Mouse (Mus musculus) small intestine, adult 2 months (tissue): ENCODE data around the gene Gabarap. TPM values are rescaled to one million over a fixed set of nuclear protein-coding genes. Genes with fewer than 3 reads are reported as not detected.
A peak's percentile ranks its signal among the peaks of the same experiment; 100 is the strongest.

Source experiments
- H3K27ac ChIP-seq: fragments of 200-500 bp; 2 replicates; pipeline ENCODE4 v1.5.1; 2012; ENCODE audit warnings: low read depth, low read length, control low read depth, inconsistent platforms; ENCODE audit not compliant: insufficient read depth
- H3K27me3 ChIP-seq: fragments of 200-500 bp; 2 replicates; pipeline ENCODE4 v1.6.1; 2012; ENCODE audit warnings: mild to moderate bottlenecking, moderate library complexity, low read length, inconsistent platforms; ENCODE audit not compliant: control insufficient read depth, insufficient read depth
- H3K36me3 ChIP-seq: fragments of 200-500 bp; 2 replicates; pipeline ENCODE4 v1.6.1; 2012; ENCODE audit warnings: mild to moderate bottlenecking, low read length, control low read depth, inconsistent platforms; ENCODE audit not compliant: control insufficient read depth, insufficient read depth
- H3K4me1 ChIP-seq: fragments of 200-500 bp; 2 replicates; pipeline ENCODE4 v1.6.1; 2012; ENCODE audit warnings: low read length, inconsistent platforms, mixed read lengths; ENCODE audit not compliant: control insufficient read depth, insufficient read depth, insufficient read length
- H3K4me3 ChIP-seq: fragments of 200-500 bp; 2 replicates; pipeline ENCODE4 v1.5.1; 2012; ENCODE audit warnings: low read depth, mild to moderate bottlenecking, control low read depth, inconsistent platforms, low read length, moderate library complexity
- CTCF ChIP-seq: fragments of 200-500 bp; IDR thresholded peaks from 2 replicates; pipeline ENCODE4 v1.5.1; 2012; ENCODE audit warnings: low read depth, mild to moderate bottlenecking, control low read depth, inconsistent platforms, low read length, moderate library complexity, mixed read lengths; ENCODE audit not compliant: insufficient replicate concordance, insufficient read length; ENCODE audit errors: extremely low read depth
- POLR2A ChIP-seq: fragments of 200-500 bp; IDR thresholded peaks from 2 replicates; pipeline ENCODE4 v1.6.1; 2012; ENCODE audit warnings: low read depth, mild to moderate bottlenecking, control low read depth, inconsistent platforms, low read length, moderate library complexity
- WGBS: fragments of 180-500 bp; shearing (Covaris S2); methylation state at CpG from one replicate; pipeline ENCODE4 v1.1.7; 2018; 5-methylcytosine and 5-hydroxymethylcytosine counted together
- polyA plus RNA-seq: library from polyadenylated mRNA; depleted of rRNA; stranded (reverse); fragments of >200 nt; gene quantifications from 2 replicates; pipeline ENCODE4 v1.2.3, GENCODE M21; 2012

Gene Gabarap
- polyA plus RNA-seq, 1 experiment: 564 TPM

GRCm38 (mm10) chr11:70023481-70024150, 32.7 kb downstream of the Gabarap start:
- H3K4me3 ChIP-seq: peak overlapping the region; percentile 27; the same call in 1 of the 2 replicates
- 21% methylated on average over 27 of the region's 29 CpGs for WGBS
- H3K4me1 ChIP-seq: peaks cover 4% of the 10 kb centered on the region; the same call in 1 of the 2 replicates
- peaks cover 15% of the 10 kb centered on the region for H3K27me3 ChIP-seq
- H3K27ac ChIP-seq: no peak overlapping the region
- H3K36me3 ChIP-seq: no peaks in the 10 kb centered on the region
- TF ChIP-seq POLR2A: no peak
- no peak for TF ChIP-seq CTCF

- whole genome bisulfite sequencing: 31% methylated on average over 6 of the region's 6 CpGs
- Histone ChIP-seq H3K27me3 (peaks cover 15% of the 10 kb centered on the region), H3K36me3 (no peaks in the 10 kb centered on the region), H3K27ac (no peak overlapping the region), H3K4me3 (peak overlapping the region; percentile 27; the same call in 1 of the 2 replicates), H3K4me1 (peaks cover 5% of the 10 kb centered on the region)
- TF ChIP-seq POLR2A: no peak
- TF ChIP-seq CTCF: no peak
Measured at GRCm38 (mm10) chr11:70024151-70024514, 33.2 kb downstream of the Gabarap start.

GRCm38 (mm10) chr11:70026689-70027088, 35.7 kb downstream of the Gabarap start:
- H3K4me1 ChIP-seq: peaks cover 10% of the 10 kb centered on the region
- TF ChIP-seq POLR2A: no peak
- TF ChIP-seq CTCF: no peak
- 20% methylated on average over 19 of the region's 19 CpGs for WGBS
- no peak overlapping the region for H3K27ac ChIP-seq
- H3K27me3 ChIP-seq: peaks cover 15% of the 10 kb centered on the region
- no peaks in the 10 kb centered on the region for H3K36me3 ChIP-seq
- peak overlapping the region; percentile 32 for H3K4me3 ChIP-seq

GRCm38 (mm10) chr11:70027397-70027796, 36.5 kb downstream of the Gabarap start:
- H3K27ac ChIP-seq: no peak overlapping the region
- peaks cover 10% of the 10 kb centered on the region for H3K4me1 ChIP-seq
- peak overlapping the region; percentile 0; the same call in 1 of the 2 replicates for H3K4me3 ChIP-seq
- WGBS: 60% methylated on average over 9 of the region's 9 CpGs
- peaks cover 15% of the 10 kb centered on the region for H3K27me3 ChIP-seq
- TF ChIP-seq POLR2A (no peak), CTCF (no peak)
- no peaks in the 10 kb centered on the region for H3K36me3 ChIP-seq

GRCm38 (mm10) chr11:70028401-70029129, 37.6 kb downstream of the Gabarap start:
- peaks cover 12% of the 10 kb centered on the region for H3K27me3 ChIP-seq
- TF ChIP-seq CTCF: no peak
- TF ChIP-seq POLR2A: no peak
- H3K27ac ChIP-seq: peak overlapping the region; percentile 15; the same call in 1 of the 2 replicates
- 21% methylated on average over 12 of the region's 12 CpGs for WGBS
- no peaks in the 10 kb centered on the region for H3K36me3 ChIP-seq
- H3K4me1 ChIP-seq: peaks cover 10% of the 10 kb centered on the region
- H3K4me3 ChIP-seq: no peak overlapping the region

- WGBS: 5% methylated on average over 20 of the region's 20 CpGs
- Histone ChIP-seq H3K27ac (peak overlapping the region; percentile 15; the same call in 1 of the 2 replicates), H3K36me3 (no peaks in the 10 kb centered on the region), H3K4me1 (peaks cover 10% of the 10 kb centered on the region), H3K27me3 (peaks cover 7% of the 10 kb centered on the region; the same call in 1 of the 2 replicates), H3K4me3 (peak overlapping the region; percentile 19)
- TF ChIP-seq CTCF: no peak
- TF ChIP-seq POLR2A: no peak
Measured at GRCm38 (mm10) chr11:70029130-70029801, 38.3 kb downstream of the Gabarap start.
